Mouse (Mus musculus) testis, adult 2 months (tissue): ENCODE data around the gene AI661453.

Source experiments
- CTCF ChIP-seq: fragments of 200-500 bp; IDR thresholded peaks from 2 replicates; pipeline ENCODE4 v1.5.1; 2012; ENCODE audit warnings: low read depth, mild to moderate bottlenecking, inconsistent platforms, low read length, moderate library complexity; ENCODE audit not compliant: control insufficient read depth, insufficient read depth, insufficient replicate concordance
- POLR2A ChIP-seq: fragments of 200-500 bp; IDR thresholded peaks from 2 replicates; pipeline ENCODE4 v1.6.1; 2012; ENCODE audit warnings: low read depth, mild to moderate bottlenecking, inconsistent platforms, low read length, moderate library complexity; ENCODE audit not compliant: control insufficient read depth

DNA sequence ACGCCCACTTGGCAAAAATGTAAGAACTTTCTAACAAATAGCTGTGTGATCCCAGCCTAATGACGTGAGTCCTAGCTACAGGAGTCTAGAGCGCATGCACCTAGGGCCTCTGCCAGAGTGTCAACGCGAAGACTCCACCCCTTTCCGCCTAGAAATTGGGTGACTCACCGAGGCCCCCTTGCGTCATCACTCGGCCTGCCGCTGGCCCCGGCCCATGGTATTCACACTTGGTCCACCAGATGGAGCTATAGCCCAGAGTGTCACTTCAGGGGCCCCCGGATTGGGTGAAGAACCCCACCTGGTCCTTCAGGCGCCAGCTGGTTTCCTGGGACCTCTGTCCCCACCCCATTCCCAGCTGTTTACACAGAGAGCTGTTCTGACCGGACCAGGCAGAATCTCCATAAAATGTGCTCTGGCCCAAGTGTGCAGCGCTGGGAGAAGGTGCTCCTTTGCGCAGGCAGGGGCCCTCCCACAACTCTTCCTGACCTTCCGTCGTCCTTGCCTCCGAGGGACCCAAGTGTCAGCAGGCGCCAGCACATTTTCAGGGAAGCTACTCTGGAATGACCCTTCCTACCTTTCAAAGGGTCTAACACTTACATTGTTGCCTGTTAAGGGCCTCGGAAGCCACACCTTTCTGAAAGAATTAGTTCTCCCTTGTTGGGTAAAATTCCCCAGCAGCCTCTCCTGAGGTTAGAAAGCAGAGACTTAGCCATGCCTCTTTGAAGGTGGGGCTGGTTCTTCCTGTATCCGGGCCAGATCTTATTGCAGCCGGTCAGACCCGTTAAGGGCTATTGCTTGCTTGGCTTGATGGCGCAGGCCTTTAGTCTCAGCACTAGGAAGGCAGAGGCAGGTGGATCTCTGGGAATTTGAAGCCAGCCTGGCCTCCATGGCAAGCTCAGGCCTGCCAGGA lies 75.0 kb downstream of the AI661453 start:
- TF ChIP-seq CTCF (peak; percentile 75), POLR2A (no peak)
